Mouse (Mus musculus): ENCODE data around the gene Otos. TPM values are rescaled to one million over a fixed set of nuclear protein-coding genes. Genes with fewer than 3 reads are reported as not detected.

Otos gene
- not detected for polyA plus RNA-seq (2014; fragmentation: Illumina TruSeq; extraction: RNeasy Lipid Tissue Mini Kit (QIAGEN cat#74804); ENCODE audit: low read depth, low replicate concordance)

GRCm38 (mm10) chr1:92648673-92649072 lies at the start of gene Otos:
Gene Otos (minus strand): TSS chr1:92648841.

GRCm38 (mm10) chr1:92641514-92642272 lies 6.9 kb downstream of the Otos start, which contains the start of gene Cops9:
Gene Cops9 (minus strand): TSS chr1:92641985.

GRCm38 (mm10) chr1:92617488-92617887 lies 31.2 kb downstream of the Otos start, which contains the start of gene Olfr12:
Gene Olfr12 (plus strand): TSS chr1:92617788.

GRCm38 (mm10) chr1:92605482-92605881 lies 43.2 kb downstream of the Otos start, which contains the start of gene Olfr1410:
Gene Olfr1410 (plus strand): TSS chr1:92605782.

Other genes with a start within 250 kb of the Otos start
- gene Ndufa10, start 175.0 kb downstream of the Otos start, polyA plus RNA-seq (2014; fragmentation: Illumina TruSeq; extraction: RNeasy Lipid Tissue Mini Kit (QIAGEN cat#74804); ENCODE audit: low read depth, low replicate concordance): 242 TPM
- gene Olfr1416, start 163.7 kb downstream of the Otos start, polyA plus RNA-seq (2014; fragmentation: Illumina TruSeq; extraction: RNeasy Lipid Tissue Mini Kit (QIAGEN cat#74804); ENCODE audit: low read depth, low replicate concordance): not detected
- gene Olfr1415, start 152.7 kb downstream of the Otos start, polyA plus RNA-seq (2014; fragmentation: Illumina TruSeq; extraction: RNeasy Lipid Tissue Mini Kit (QIAGEN cat#74804); ENCODE audit: low read depth, low replicate concordance): not detected
- gene Olfr1414, start 130.2 kb downstream of the Otos start, polyA plus RNA-seq (2014; fragmentation: Illumina TruSeq; extraction: RNeasy Lipid Tissue Mini Kit (QIAGEN cat#74804); ENCODE audit: low read depth, low replicate concordance): not detected
- not detected for gene Olfr1413, start 77.5 kb downstream of the Otos start, polyA plus RNA-seq (2014; fragmentation: Illumina TruSeq; extraction: RNeasy Lipid Tissue Mini Kit (QIAGEN cat#74804); ENCODE audit: low read depth, low replicate concordance)
- gene Olfr1412, start 63.1 kb downstream of the Otos start, polyA plus RNA-seq (2014; fragmentation: Illumina TruSeq; extraction: RNeasy Lipid Tissue Mini Kit (QIAGEN cat#74804); ENCODE audit: low read depth, low replicate concordance): not detected
- gene Olfr1411, start 54.4 kb downstream of the Otos start, polyA plus RNA-seq (2014; fragmentation: Illumina TruSeq; extraction: RNeasy Lipid Tissue Mini Kit (QIAGEN cat#74804); ENCODE audit: low read depth, low replicate concordance): not detected
- not detected for gene Olfr1410, start 43.1 kb downstream of the Otos start, polyA plus RNA-seq (2014; fragmentation: Illumina TruSeq; extraction: RNeasy Lipid Tissue Mini Kit (QIAGEN cat#74804); ENCODE audit: low read depth, low replicate concordance)
- gene Olfr12, start 31.1 kb downstream of the Otos start, polyA plus RNA-seq (2014; fragmentation: Illumina TruSeq; extraction: RNeasy Lipid Tissue Mini Kit (QIAGEN cat#74804); ENCODE audit: low read depth, low replicate concordance): not detected
- gene Cops9, start 6.9 kb downstream of the Otos start, polyA plus RNA-seq (2014; fragmentation: Illumina TruSeq; extraction: RNeasy Lipid Tissue Mini Kit (QIAGEN cat#74804); ENCODE audit: low read depth, low replicate concordance): 65.2 TPM
- gene Gpc1, start 182.8 kb upstream of the Otos start, polyA plus RNA-seq (2014; fragmentation: Illumina TruSeq; extraction: RNeasy Lipid Tissue Mini Kit (QIAGEN cat#74804); ENCODE audit: low read depth, low replicate concordance): not detected